Mouse (Mus musculus) intestine, postnatal 0 days (tissue): ENCODE results near the gene Tmem91. TPM values are rescaled to one million over a fixed set of nuclear protein-coding genes. Genes with fewer than 3 reads are reported as not detected.

Experiments used
- ATAC-seq: fragments of 200-750 bp; cut with Nextera tagmentation; 2 replicates; pipeline ENCODE4 v1.8.0; 2017; ENCODE audit warnings: mild to moderate bottlenecking, moderate TSS enrichment, moderate library complexity
- H3K27ac ChIP-seq: fragments of 300-500 bp; sonication (generic); 2 replicates; pipeline ENCODE4 v1.5.1; 2014; ENCODE audit warnings: mild to moderate bottlenecking, low read depth, low read length, moderate library complexity
- H3K27me3 ChIP-seq: fragments of 300-500 bp; sonication (generic); replicated peaks from 2 replicates; pipeline ENCODE4 v1.6.1; 2014; ENCODE audit warnings: low read length, mixed read lengths; ENCODE audit not compliant: control insufficient read depth, insufficient read depth
- H3K36me3 ChIP-seq: fragments of 300-500 bp; sonication (generic); 2 replicates; pipeline ENCODE4 v1.6.1; 2014; ENCODE audit warnings: mild to moderate bottlenecking, moderate library complexity; ENCODE audit not compliant: control insufficient read depth, insufficient read depth
- H3K4me1 ChIP-seq: fragments of 300-500 bp; sonication (generic); replicated peaks from 2 replicates; pipeline ENCODE4 v1.6.1; 2014; ENCODE audit warnings: antibody characterized with exemption, low read length, mixed read lengths; ENCODE audit not compliant: control insufficient read depth, insufficient read depth
- H3K4me2 ChIP-seq: fragments of 300-500 bp; sonication (generic); replicated peaks from 2 replicates; pipeline ENCODE4 v1.6.1; 2014; ENCODE audit warnings: low read depth, mild to moderate bottlenecking, moderate library complexity
- H3K4me3 ChIP-seq: fragments of 300-500 bp; sonication (generic); 2 replicates; pipeline ENCODE4 v1.5.1; 2014; ENCODE audit warnings: low read depth, low read length
- H3K9ac ChIP-seq: fragments of 300-500 bp; sonication (generic); 2 replicates; pipeline ENCODE4 v1.6.1; 2014; ENCODE audit warnings: mild to moderate bottlenecking, low read depth, low read length
- H3K9me3 ChIP-seq: fragments of 300-500 bp; sonication (generic); 2 replicates; pipeline ENCODE4 v1.6.1; 2016; ENCODE audit warnings: mixed run types; ENCODE audit not compliant: control insufficient read depth
- CTCF ChIP-seq: sonication (generic); IDR thresholded peaks from 2 replicates; pipeline ENCODE4 v1.5.1; 2016; ENCODE audit warnings: low read depth, mild to moderate bottlenecking, control low read depth, antibody characterized with exemption, moderate library complexity
- WGBS: fragments of 180-500 bp; shearing (Covaris S2); extraction: QIAGEN DNeasy Blood & Tissue Kit; methylation state at CpG from one replicate; pipeline ENCODE4 v1.1.7; 2014; 5-methylcytosine and 5-hydroxymethylcytosine counted together
- polyA plus RNA-seq: library from polyadenylated mRNA; unstranded; fragments of >200 nt; fragmentation: Nextera tagmentation; extraction: Ambion mirVana; gene quantifications from 2 replicates; pipeline ENCODE4 v1.2.1, GENCODE M21; 2015

Tmem91 gene
- polyA plus RNA-seq, 1 experiment from 2014 or later: 1.3 TPM

DNA sequence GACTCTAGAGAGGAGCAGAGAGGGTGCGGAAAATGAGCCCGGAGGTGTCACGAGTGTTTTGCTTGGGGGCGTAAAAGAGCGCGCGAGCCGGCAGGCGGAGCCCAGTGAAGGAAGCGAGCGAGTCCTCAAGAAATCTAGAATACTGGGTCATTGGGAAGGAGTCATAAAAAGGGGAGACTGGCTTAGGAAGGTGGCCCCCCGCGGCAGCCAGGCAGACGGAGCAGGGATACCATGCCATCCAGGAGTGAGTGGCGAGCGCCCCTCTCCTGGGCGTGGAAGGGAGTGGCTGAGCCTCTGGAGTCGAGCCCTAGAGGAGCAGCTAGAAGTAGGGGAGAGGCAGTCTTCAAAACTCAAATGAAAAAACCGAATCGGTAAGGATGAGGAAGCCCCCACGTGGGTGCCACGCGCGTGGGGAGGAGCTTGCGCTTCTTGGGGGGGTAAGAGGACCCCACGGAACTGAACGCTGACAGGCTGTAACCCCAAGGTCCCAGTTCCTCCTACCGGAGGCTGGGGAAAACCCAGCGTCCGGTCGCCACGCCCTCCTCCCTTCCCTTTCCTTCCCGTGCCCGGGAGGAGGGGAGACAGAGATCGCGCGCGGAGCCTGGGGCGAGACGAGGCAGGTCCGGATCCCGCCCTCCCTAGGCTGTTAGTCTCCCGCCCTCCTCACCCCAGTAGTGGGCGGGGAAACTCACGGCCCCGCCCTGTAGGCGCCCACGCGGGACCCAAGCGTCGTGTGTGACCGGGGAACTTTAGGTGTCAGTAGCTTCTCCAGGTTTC is 14.0 kb upstream of the Tmem91 start:
- under 1% methylated on average over 45 of the region's 52 CpGs for WGBS
- peak overlapping the region; percentile 63 for H3K4me3 ChIP-seq
- peak; percentile 73 for ATAC-seq

DNA sequence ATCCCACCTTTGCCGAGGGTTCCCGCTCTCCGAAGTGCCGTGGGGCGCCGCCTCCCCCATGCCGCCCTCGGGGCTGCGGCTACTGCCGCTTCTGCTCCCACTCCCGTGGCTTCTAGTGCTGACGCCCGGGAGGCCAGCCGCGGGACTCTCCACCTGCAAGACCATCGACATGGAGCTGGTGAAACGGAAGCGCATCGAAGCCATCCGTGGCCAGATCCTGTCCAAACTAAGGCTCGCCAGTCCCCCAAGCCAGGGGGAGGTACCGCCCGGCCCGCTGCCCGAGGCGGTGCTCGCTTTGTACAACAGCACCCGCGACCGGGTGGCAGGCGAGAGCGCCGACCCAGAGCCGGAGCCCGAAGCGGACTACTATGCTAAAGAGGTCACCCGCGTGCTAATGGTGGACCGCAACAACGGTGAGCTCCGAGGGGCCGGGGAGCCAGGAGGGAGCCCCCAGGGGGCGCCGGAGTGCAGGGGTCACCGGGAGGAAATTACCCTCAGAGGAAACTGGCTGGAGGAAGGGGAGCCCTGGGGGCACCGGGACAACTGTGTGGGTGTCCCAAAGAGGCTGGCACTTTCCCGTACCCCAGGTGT is 12.9 kb upstream of the Tmem91 start:
- Histone ChIP-seq H3K27me3 (no peaks in the 10 kb centered on the region), H3K4me2 (peak overlapping the region; percentile 94), H3K9me3 (no peaks in the 10 kb centered on the region), H3K4me1 (no peaks in the 10 kb centered on the region; the same call in 1 of the 2 replicates), H3K9ac (peak overlapping the region; percentile 50; the same call in 1 of the 2 replicates), H3K36me3 (peaks cover 6% of the 10 kb centered on the region; the same call in 1 of the 2 replicates), H3K27ac (no peak overlapping the region), H3K4me3 (peak overlapping the region; percentile 63)
- ATAC-seq: no peak
- WGBS: under 1% methylated on average over 47 of the region's 47 CpGs
- TF ChIP-seq CTCF: peak; percentile 54

More for the DNA sequence above, 14.0 kb upstream of the Tmem91 start:
- H3K27ac ChIP-seq: no peak overlapping the region
- H3K4me2 ChIP-seq: peak overlapping the region; percentile 94
- TF ChIP-seq CTCF: peak; percentile 26
- H3K9ac ChIP-seq: peak overlapping the region; percentile 28; the same call in 1 of the 2 replicates
- no peaks in the 10 kb centered on the region; the same call in 1 of the 2 replicates for H3K4me1 ChIP-seq
- no peaks in the 10 kb centered on the region for H3K9me3 ChIP-seq
- peaks cover 10% of the 10 kb centered on the region; the same call in 1 of the 2 replicates for H3K36me3 ChIP-seq
- no peaks in the 10 kb centered on the region for H3K27me3 ChIP-seq

DNA sequence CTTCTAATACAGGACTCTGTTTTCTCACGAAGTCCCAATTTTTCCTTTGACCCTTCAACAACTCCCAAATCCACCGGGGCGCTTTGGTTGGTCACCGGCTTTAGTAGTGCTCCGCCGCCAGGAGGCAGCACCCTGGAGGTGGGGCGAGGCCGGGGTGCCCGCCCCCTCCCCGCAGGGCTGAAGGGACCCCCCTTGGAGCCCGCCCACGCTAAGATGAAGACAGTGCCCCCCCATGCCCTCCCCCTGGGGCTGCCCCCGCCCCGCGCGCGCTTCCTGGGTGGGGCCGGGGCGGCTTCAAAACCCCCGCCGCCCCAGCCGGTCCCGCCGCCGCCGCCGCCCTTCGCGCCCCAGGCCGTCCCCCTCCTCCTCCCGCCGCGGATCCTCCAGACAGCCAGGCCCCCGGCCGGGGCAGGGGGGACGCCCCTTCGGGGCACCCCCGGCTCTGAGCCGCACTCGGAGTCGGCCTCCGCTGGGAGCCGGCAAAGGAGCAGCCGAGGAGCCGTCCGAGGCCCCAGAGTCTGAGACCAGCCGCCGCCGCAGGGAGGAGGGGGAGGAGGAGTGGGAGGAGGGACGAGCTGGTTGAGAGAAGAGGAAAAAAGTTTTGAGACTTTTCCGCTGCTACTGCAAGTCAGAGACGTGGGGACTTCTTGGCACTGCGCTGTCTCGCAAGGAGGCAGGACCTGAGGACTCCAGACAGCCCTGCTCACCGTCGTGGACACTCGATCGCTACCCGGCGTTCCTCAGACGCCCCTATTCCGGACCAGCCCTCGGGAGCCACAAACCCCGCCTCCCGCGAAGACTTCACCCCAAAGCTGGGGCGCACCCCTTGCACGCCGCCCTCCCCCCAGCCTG is 11.9 kb upstream of the Tmem91 start, which contains the start of gene Tgfb1:
TSS of gene Tgfb1 (plus strand) at position 323 of the 852 bp plus-strand sequence.
- peak; percentile 79 for TF ChIP-seq CTCF
- 1% methylated on average over 52 of the region's 69 CpGs for WGBS
- peak; percentile 45; the same call in 1 of the 2 replicates for ATAC-seq
- no peaks in the 10 kb centered on the region; the same call in 1 of the 2 replicates for H3K4me1 ChIP-seq
- H3K9me3 ChIP-seq: no peaks in the 10 kb centered on the region
- H3K27ac ChIP-seq: peak within 1 kb of the TSS; percentile 55; the same call in 1 of the 2 replicates
- H3K4me3 ChIP-seq: peak within 1 kb of the TSS; percentile 63
- peak within 1 kb of the TSS; percentile 50 for H3K9ac ChIP-seq
- H3K27me3 ChIP-seq: no peaks in the 10 kb centered on the region
- H3K36me3 ChIP-seq: 0 out of 2 replicates have a peak, but pooled peaks cover under 1% of the 10 kb centered on the region
- peak within 1 kb of the TSS; percentile 94 for H3K4me2 ChIP-seq

DNA sequence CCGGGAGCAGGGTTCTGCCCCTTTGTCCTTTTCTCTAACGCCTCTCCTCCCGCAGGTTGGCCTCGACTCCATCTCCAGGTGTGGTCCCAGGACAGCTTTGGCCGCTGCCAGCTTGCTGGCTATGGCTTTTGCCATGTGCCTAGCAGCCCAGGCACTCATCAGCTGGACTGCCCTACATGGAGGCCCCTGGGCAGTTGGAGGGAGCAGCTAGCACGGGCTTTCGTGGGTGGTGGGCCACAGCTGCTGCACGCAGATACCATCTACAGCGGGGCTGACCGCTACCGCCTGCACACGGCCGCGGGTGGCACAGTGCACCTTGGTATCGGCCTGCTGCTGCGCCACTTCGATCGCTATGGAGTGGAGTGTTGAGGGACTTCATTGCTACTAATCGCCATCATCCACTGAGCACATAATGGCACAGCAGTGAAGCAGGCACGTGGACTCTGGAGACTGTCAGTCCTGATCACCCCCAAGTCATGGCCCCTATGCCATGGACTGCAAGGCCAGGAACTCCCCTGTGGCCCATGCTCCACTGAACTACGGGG is 11.0 kb upstream of the Tmem91 start:
- no peaks in the 10 kb centered on the region for H3K36me3 ChIP-seq
- 0 out of 2 replicates have a peak overlapping the region, but pooled peaks have one; percentile 63 for H3K4me3 ChIP-seq
- no peaks in the 10 kb centered on the region for H3K27me3 ChIP-seq
- no peak overlapping the region for H3K9ac ChIP-seq
- no peak overlapping the region for H3K27ac ChIP-seq
- WGBS: 78% methylated on average over 21 of the region's 21 CpGs
- ATAC-seq: no peak
- H3K4me1 ChIP-seq: no peaks in the 10 kb centered on the region; the same call in 1 of the 2 replicates
- no peak for TF ChIP-seq CTCF
- H3K4me2 ChIP-seq: peak overlapping the region; percentile 94
- H3K9me3 ChIP-seq: no peaks in the 10 kb centered on the region

DNA sequence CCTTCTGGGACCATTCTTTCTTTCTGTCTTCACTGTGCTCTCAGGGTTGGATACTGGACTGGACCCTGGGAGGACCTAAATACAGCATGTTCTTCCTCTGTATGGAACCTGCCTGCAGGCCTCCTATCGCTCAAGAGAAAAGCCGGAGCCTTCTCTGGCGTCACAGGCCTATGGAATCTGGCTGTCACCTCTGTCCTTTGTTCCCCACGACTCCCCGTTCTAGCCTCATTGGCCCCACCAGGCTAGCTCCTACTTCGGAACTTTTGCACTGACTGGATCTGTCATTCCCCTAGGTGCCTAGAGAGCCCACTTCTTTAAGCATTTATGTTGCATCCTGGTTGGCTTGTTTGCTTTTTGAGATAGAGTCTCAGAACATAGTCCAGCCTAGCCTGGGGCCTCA is 9.7 kb upstream of the Tmem91 start:
- no peak for ATAC-seq
- no peak overlapping the region for H3K4me3 ChIP-seq
- peaks cover 3% of the 10 kb centered on the region; the same call in 1 of the 2 replicates for H3K4me1 ChIP-seq
- H3K36me3 ChIP-seq: no peaks in the 10 kb centered on the region
- H3K9me3 ChIP-seq: no peaks in the 10 kb centered on the region
- TF ChIP-seq CTCF: no peak
- 92% methylated on average over 6 of the region's 6 CpGs for WGBS
- no peak overlapping the region for H3K9ac ChIP-seq
- H3K27ac ChIP-seq: no peak overlapping the region
- H3K27me3 ChIP-seq: no peaks in the 10 kb centered on the region
- no peak overlapping the region for H3K4me2 ChIP-seq
